Mouse (Mus musculus): ENCODE measurements around the gene Cdyl. TPM values are rescaled to one million over a fixed set of nuclear protein-coding genes. Genes with fewer than 3 reads are reported as not detected.
A peak's percentile ranks its signal among the peaks of the same experiment; 100 is the strongest.

Gene Cdyl
- polyA plus RNA-seq, 1 experiment = 3.8 TPM

- TF ChIP-seq POLR2A (IDR thresholded peaks at IDR 0.05; ENCODE audit: low read depth, low read length) = no peak
- peak; percentile 38; the same call in 1 of the 2 replicates for TF ChIP-seq CTCF (IDR thresholded peaks at IDR 0.05; ENCODE audit: extremely low read depth, insufficient read length, insufficient replicate concordance, low read depth, low read length)
- Histone ChIP-seq H3K4me1 (ENCODE audit: control insufficient read depth, insufficient read depth, insufficient read length, low read length) (peaks cover 11% of the 10 kb centered on the region), H3K27ac (ENCODE audit: insufficient read depth, low read depth, low read length) (no peak overlapping the region), H3K36me3 (ENCODE audit: control insufficient read depth, insufficient read depth, low read length) (no peaks in the 10 kb centered on the region), H3K27me3 (ENCODE audit: control insufficient read depth, insufficient read depth, low read length) (no peaks in the 10 kb centered on the region), H3K4me3 (ENCODE audit: low read depth, low read length) (no peak overlapping the region)
- 79% methylated on average over 9 of the region's 9 CpGs for WGBS
Observed at GRCm38 (mm10) chr13:35771968-35772382, 112.3 kb downstream of the Cdyl start.

- TF ChIP-seq CTCF (IDR thresholded peaks at IDR 0.05; ENCODE audit: extremely low read depth, insufficient read length, insufficient replicate concordance, low read depth, low read length) (0 out of 2 replicates have a peak, but pooled peaks have one; percentile 17), POLR2A (IDR thresholded peaks at IDR 0.05; ENCODE audit: low read depth, low read length) (no peak)
- 47% methylated on average over 7 of the region's 7 CpGs for WGBS
- Histone ChIP-seq H3K27me3 (ENCODE audit: control insufficient read depth, insufficient read depth, low read length) (no peaks in the 10 kb centered on the region), H3K27ac (ENCODE audit: insufficient read depth, low read depth, low read length) (no peak overlapping the region), H3K4me3 (ENCODE audit: low read depth, low read length) (no peak overlapping the region), H3K36me3 (ENCODE audit: control insufficient read depth, insufficient read depth, low read length) (no peaks in the 10 kb centered on the region), H3K4me1 (ENCODE audit: control insufficient read depth, insufficient read depth, insufficient read length, low read length) (peaks cover 11% of the 10 kb centered on the region)
Observed at GRCm38 (mm10) chr13:35773763-35774162, 114.1 kb downstream of the Cdyl start.

- 85% methylated on average over 7 of the region's 7 CpGs for WGBS
- H3K27ac ChIP-seq (ENCODE audit: insufficient read depth, low read depth, low read length) = no peak overlapping the region
- TF ChIP-seq POLR2A (IDR thresholded peaks at IDR 0.05; ENCODE audit: low read depth, low read length) (no peak), CTCF (IDR thresholded peaks at IDR 0.05; ENCODE audit: extremely low read depth, insufficient read length, insufficient replicate concordance, low read depth, low read length) (no peak)
- no peaks in the 10 kb centered on the region for H3K27me3 ChIP-seq (ENCODE audit: control insufficient read depth, insufficient read depth, low read length)
- H3K4me3 ChIP-seq (ENCODE audit: low read depth, low read length) = no peak overlapping the region
- no peaks in the 10 kb centered on the region for H3K36me3 ChIP-seq (ENCODE audit: control insufficient read depth, insufficient read depth, low read length)
- H3K4me1 ChIP-seq (ENCODE audit: control insufficient read depth, insufficient read depth, insufficient read length, low read length) = peaks cover 9% of the 10 kb centered on the region
Observed at GRCm38 (mm10) chr13:35776123-35776522, 116.5 kb downstream of the Cdyl start.

GRCm38 (mm10) chr13:35780714-35781113 is 121.1 kb downstream of the Cdyl start:
- TF ChIP-seq POLR2A (IDR thresholded peaks at IDR 0.05; ENCODE audit: low read depth, low read length) = no peak
- TF ChIP-seq CTCF (IDR thresholded peaks at IDR 0.05; ENCODE audit: extremely low read depth, insufficient read length, insufficient replicate concordance, low read depth, low read length) = no peak

GRCm38 (mm10) chr13:35781755-35782154 is 122.1 kb downstream of the Cdyl start:
- H3K27me3 ChIP-seq (ENCODE audit: control insufficient read depth, insufficient read depth, low read length) = no peaks in the 10 kb centered on the region
- no peak overlapping the region for H3K27ac ChIP-seq (ENCODE audit: insufficient read depth, low read depth, low read length)
- no peak overlapping the region for H3K4me3 ChIP-seq (ENCODE audit: low read depth, low read length)
- 50% methylated on average over 3 of the region's 3 CpGs for WGBS
- no peaks in the 10 kb centered on the region for H3K36me3 ChIP-seq (ENCODE audit: control insufficient read depth, insufficient read depth, low read length)
- TF ChIP-seq CTCF (IDR thresholded peaks at IDR 0.05; ENCODE audit: extremely low read depth, insufficient read length, insufficient replicate concordance, low read depth, low read length) = no peak
- no peak for TF ChIP-seq POLR2A (IDR thresholded peaks at IDR 0.05; ENCODE audit: low read depth, low read length)
- H3K4me1 ChIP-seq (ENCODE audit: control insufficient read depth, insufficient read depth, insufficient read length, low read length) = no peaks in the 10 kb centered on the region

More at GRCm38 (mm10) chr13:35780714-35781113, 121.1 kb downstream of the Cdyl start:
- H3K27ac ChIP-seq (ENCODE audit: insufficient read depth, low read depth, low read length) = no peak overlapping the region
- H3K4me3 ChIP-seq (ENCODE audit: low read depth, low read length) = no peak overlapping the region
- no peaks in the 10 kb centered on the region for H3K27me3 ChIP-seq (ENCODE audit: control insufficient read depth, insufficient read depth, low read length)
- H3K36me3 ChIP-seq (ENCODE audit: control insufficient read depth, insufficient read depth, low read length) = no peaks in the 10 kb centered on the region
- 68% methylated on average over 3 of the region's 3 CpGs for WGBS
- H3K4me1 ChIP-seq (ENCODE audit: control insufficient read depth, insufficient read depth, insufficient read length, low read length) = no peaks in the 10 kb centered on the region

GRCm38 (mm10) chr13:35782949-35783348 is 123.3 kb downstream of the Cdyl start:
- H3K36me3 ChIP-seq (ENCODE audit: control insufficient read depth, insufficient read depth, low read length) = no peaks in the 10 kb centered on the region
- 83% methylated on average over 2 of the region's 2 CpGs for WGBS
- no peaks in the 10 kb centered on the region for H3K4me1 ChIP-seq (ENCODE audit: control insufficient read depth, insufficient read depth, insufficient read length, low read length)
- H3K4me3 ChIP-seq (ENCODE audit: low read depth, low read length) = no peak overlapping the region
- no peak overlapping the region for H3K27ac ChIP-seq (ENCODE audit: insufficient read depth, low read depth, low read length)
- TF ChIP-seq CTCF (IDR thresholded peaks at IDR 0.05; ENCODE audit: extremely low read depth, insufficient read length, insufficient replicate concordance, low read depth, low read length) = peak; percentile 74; the same call in 1 of the 2 replicates
- no peak for TF ChIP-seq POLR2A (IDR thresholded peaks at IDR 0.05; ENCODE audit: low read depth, low read length)
- H3K27me3 ChIP-seq (ENCODE audit: control insufficient read depth, insufficient read depth, low read length) = no peaks in the 10 kb centered on the region

- no peak overlapping the region for H3K4me3 ChIP-seq (ENCODE audit: low read depth, low read length)
- H3K4me1 ChIP-seq (ENCODE audit: control insufficient read depth, insufficient read depth, insufficient read length, low read length) = no peaks in the 10 kb centered on the region
- TF ChIP-seq POLR2A (IDR thresholded peaks at IDR 0.05; ENCODE audit: low read depth, low read length) (no peak), CTCF (IDR thresholded peaks at IDR 0.05; ENCODE audit: extremely low read depth, insufficient read length, insufficient replicate concordance, low read depth, low read length) (no peak)
- H3K36me3 ChIP-seq (ENCODE audit: control insufficient read depth, insufficient read depth, low read length) = no peaks in the 10 kb centered on the region
- 78% methylated on average over 6 of the region's 6 CpGs for WGBS
- H3K27ac ChIP-seq (ENCODE audit: insufficient read depth, low read depth, low read length) = no peak overlapping the region
- no peaks in the 10 kb centered on the region for H3K27me3 ChIP-seq (ENCODE audit: control insufficient read depth, insufficient read depth, low read length)
Observed at GRCm38 (mm10) chr13:35783576-35783975, 123.9 kb downstream of the Cdyl start.
